Mouse (Mus musculus) cerebellum, adult 11 months (tissue): ENCODE measurements around the gene Ets1.
A peak's percentile ranks its signal among the peaks of the same experiment; 100 is the strongest.

Experiments
- DNase-seq: peaks from one replicate; pipeline ENCODE4 v3.0.0; 2022

The Ets1 gene

GRCm38 (mm10) chr9:32713106-32713505, 77.1 kb downstream of the Ets1 start:
- DNase-seq, result no peak

- DNase-seq, result no peak
Measured at GRCm38 (mm10) chr9:32713790-32714189, 77.8 kb downstream of the Ets1 start.

GRCm38 (mm10) chr9:32714487-32714886, 78.5 kb downstream of the Ets1 start:
- no peak for DNase-seq

DNA sequence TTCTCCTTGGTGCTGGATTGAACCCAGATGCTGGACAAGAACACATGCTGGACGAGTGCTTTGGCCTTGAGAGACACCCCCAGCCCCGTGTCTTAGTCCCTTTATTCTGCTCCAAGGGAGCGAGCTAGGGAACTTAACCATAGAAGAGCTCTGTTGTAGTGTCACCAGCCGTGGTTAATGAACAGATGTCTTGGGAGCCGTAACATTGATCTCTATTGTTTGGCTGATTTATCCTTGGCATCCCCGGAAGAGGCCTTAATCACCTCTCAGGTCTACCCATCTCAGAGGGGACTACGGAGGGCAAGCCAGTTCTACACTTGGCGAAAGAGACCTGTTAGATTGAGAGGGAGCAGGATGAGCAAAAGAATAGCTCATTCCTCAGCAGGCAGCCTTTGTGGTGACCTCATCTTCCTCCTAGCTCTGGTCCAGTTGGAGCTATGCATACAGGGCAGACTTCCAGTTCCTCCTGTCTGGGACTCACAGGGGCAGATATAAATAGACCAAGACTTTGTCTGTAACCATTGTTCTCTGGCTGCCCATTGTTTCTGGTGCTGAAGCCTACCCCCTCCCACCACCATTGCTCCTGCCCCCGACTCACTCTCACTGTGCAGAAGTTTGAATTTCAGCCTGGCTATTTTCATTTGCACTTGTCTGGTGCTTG, 79.9 kb downstream of the Ets1 start:
- peak; percentile 36 for DNase-seq

- no peak for DNase-seq
Measured at GRCm38 (mm10) chr9:32717268-32717920, 81.4 kb downstream of the Ets1 start.

DNA sequence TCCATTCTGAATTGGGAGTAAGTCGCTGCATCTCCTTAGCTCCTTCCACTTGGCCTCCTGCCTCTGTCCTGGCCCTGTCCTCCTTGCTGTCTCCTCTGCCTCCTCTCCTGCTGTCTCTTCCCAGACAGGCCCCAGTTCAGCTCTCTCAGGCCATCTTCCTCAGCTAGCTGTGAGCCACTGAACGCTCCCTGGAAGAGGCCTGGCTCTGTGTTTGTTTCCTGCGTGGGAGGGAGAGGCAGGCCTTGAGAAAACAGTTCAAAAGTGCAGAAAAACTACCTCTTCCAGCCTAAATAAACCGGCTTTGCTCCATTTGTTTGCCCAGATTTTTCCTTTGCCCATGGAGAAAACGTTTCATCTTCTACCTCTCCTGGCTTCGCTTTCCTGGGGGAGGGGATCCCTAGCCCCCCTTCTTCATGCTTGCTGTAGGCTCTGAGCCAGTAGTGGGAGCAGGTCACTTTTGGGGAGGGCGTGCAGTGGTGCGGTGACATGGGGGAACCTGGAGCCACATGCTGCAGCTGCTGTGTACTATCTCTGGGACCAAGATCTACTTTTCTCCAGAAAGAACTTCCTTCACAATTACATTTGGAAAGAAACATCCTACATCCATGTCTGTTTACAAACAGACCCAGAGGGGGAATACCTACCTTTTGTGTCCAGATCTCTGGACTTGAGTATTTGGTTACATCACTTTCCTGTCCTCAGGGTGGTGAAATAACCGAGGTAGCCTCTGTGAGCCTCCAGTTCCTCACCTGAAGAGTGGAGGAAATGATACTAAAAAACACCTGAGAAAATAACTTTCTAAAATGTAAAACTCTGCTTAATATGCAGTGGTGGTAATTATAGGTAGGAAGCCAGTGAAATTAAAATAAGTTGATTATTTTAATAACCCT, 82.2 kb downstream of the Ets1 start:
- no peak for DNase-seq

DNA sequence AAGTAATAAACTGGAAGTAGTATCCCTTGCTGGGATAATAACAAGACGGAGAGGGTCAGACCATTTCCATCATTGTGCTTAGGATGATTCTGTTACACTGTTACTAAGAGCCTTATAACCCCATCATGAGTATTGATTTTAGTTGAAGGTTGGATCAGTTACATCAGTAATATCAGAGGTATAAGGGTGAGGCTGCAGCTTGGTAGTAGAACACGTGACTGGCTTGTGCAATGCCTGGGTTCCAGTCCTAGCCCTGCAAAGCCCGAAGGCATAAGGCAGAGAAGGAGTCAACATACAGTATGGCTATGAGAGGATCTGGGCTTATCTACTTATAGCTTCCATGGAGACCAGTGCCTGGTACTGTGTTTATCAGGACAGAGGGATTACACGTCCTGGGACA, 82.8 kb downstream of the Ets1 start:
- no peak for DNase-seq

DNA sequence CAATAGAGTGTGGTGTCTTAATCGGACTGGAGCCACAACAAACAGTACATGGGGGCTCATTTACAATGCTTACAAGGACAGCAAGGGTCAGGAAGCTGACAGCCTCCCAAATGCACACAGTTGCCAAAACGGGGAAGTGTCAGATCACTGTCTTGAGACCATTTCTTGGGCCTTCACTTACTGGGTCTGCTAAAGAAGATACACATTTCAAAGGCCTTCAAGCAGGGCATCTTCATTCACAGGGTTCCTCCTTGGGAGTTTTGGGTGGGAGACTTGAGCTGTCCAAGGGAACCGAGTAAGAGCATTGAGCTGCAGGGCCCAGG, 83.9 kb downstream of the Ets1 start:
- no peak for DNase-seq

DNA sequence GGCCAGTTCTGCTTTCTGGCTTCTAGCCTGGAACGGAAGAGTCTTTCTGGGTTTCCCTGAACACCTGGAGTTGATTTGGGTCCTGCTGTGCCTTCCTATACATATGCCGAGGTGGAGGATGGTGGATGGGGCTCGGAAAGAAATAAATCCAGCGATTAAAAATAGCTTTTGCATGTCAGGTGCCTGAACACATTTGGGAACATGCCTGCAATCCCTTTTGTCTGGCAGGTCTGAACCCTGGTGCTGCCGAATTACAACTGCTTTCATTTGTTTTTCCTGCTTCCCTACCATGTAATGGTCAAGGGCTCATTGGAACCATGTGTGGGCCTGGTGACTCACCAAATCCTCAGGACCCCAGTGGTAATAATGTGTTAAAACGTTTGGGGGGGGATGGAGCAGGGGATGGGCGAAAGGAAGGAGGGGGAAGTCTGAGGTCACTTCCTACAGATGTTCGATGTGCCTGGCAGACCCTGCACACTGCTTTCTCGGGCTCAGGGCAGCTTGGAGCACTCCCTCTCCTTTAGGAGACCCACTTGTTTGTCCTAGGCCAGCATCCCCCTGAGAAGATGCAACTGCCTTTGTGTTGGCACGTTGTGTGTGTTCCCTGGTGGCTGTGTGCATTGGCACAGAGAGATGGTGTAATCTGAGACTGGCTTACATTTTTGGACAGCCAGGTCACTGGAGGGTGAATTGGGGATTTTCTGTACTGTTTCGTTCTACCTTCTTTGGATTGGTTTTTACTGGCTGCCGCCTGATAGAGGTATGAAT, 84.4 kb downstream of the Ets1 start:
- no peak for DNase-seq

DNA sequence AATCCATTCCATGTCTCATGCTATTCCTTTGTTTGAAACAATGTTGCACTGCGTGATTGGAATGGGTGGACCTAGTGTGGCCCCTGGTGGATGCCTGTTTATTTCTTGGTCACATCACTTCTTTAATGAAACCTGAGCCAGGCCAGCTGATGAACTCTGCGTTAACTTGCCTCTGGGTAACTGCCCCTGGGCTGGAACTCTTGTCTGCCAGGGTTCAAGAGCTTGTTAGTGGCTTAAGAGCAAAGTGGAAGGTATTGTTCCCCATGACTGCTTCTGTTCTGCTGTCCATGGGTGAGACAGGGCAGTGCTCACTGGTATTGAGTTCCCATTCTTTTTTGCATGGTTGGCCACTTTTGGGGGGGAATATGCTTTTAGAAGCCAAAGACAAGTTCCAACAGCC, 85.1 kb downstream of the Ets1 start:
- no peak for DNase-seq

DNA sequence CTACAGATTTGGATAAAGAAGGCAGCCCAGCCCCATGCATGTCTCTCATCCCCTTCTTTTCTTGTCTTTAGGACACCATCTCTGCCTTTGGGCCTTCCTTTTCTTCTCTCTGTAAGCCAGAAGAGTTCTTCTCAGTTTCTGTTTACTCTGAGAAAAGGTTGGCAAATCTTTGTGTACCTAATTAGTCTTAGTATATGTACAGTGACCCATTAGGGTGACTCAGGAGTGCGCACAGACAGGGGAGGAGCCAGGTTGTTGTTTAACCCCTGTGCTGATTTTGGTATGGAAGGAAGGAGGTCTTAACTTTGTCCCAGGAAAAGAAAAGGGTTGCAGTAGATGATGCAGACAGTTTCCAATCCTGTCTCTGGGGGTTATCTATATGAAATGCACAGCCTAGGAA, 86.2 kb downstream of the Ets1 start:
- no peak for DNase-seq

- no peak for DNase-seq
Measured at GRCm38 (mm10) chr9:32722969-32723368, 86.9 kb downstream of the Ets1 start.

DNA sequence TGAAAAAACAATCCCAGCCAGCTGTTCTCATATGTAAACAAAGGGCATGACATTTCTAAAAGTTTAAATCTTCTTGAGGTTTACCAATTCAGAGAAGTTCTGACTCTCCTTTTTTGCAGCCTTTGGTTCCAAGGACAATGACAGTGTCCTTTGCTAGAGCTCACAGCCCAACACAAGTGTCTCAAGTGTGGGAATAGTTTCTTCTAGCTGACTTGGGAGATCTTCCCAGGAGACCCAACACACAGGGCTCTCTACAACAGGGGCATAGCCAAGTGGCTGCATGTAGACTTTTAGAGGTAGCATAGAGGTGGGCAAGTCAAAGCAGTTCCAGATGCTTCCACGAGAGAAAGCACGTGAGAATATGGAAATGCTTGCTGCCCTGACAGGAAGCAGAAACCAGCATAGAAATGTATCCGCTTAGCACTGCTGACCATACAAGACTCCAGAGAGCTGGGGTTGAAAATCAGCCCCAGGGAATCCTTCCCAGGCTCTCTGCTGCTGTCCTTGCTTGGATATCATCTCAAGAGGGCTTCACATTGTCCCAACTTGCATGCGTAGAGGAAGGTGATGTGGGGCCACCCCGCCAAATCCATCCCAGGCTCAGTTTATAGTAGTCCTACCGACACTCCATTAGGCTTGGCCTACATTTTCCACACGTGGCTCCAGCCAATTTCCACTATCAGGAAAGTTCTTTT, 88.3 kb downstream of the Ets1 start:
- no peak for DNase-seq

DNA sequence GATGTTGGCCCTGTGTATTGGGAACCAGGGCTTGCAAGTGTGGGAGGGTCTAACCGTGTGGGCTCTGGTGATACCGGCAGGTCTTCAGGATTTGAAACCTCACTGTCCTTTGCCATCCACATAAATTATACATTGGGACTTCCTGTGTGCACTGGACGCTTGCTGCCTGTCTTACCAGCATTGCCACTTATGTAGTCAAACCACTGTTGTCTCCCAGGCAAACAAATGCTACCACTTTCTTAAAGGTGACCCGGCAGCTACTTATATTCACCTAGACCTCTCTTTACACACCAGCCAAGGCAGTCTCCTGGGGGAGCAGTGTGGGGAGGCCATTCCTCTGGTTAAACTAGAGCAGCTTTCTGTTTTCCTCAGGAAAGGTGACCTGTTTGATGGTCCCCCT, 89.9 kb downstream of the Ets1 start:
- no peak for DNase-seq

- DNase-seq, result no peak
Measured at GRCm38 (mm10) chr9:32726595-32726994, 90.6 kb downstream of the Ets1 start.

DNA sequence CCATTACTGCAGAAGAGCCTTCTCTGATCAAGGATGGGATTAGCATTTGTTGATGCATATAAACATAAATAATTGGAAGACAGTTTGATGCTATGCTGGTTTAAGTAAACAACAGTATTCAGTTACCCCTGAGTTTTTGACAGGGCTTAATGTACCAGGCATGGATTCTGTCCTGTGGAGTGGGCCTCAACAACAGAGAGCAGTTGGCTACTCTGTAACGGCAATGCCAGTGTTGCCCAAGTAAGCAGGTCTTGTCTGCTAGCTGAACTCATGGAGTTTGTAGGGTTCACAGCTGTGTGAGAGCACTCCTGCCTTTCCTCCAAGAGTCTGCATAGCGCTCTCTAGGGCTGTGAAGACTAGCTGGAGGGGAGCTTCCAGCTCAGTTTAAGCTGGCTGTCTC, 91.0 kb downstream of the Ets1 start:
- no peak for DNase-seq

DNA sequence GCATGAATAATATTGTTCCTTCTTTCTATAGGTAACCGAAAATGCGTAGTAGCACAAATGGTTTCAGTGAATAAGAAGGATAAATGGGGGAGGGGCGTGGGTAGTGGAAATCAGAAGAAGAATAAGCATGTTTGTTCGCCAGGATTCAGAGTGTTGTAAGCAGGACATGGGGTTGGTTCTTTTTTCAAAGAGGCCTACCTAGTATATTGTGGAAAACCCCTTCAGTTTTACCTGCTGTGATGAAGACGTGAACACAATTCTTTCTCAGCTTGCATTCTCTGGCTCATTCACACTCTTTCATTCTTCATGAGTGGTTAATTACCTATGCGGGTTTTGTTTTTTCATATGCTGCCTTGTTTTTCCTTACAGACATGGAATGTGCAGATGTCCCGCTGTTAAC, 92.3 kb downstream of the Ets1 start:
- no peak for DNase-seq

DNA sequence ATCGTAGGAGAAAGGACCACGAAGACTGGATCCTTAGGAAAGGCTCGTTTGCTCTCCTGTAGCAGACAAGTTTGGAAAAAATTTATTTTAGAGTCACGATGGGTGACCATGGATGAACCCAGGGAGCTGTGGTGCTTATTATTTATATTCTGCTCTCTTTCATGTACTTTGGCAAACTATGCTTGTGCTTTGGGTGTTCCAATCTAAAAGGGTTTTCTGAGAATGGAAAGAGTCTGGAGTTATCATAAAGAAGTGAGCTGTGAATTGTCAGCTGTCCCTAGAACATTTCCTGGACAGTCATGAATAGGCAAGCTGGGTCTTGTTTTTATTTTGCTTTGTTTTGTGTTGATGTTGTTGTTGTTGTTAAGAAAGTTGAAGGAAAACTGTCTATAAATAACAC, 92.8 kb downstream of the Ets1 start:
- no peak for DNase-seq

DNA sequence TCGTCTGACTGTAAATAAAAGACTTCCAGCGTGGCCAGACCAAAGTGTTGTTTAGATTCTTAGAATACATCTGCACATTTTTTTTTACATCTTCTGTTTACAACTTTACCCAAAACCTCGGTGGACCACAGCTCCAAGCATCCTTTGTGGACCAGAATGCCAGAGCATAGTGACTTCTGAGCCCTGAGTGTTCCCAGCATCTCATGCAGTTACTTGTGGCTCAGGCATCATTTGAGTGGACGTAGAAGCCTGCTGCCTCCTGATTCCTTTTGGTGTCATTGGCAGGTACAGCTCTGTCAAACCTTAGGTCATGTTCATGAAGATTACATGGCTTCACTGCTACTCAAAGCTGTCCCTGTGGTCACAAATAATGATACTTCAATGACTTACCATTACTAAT, 93.2 kb downstream of the Ets1 start:
- DNase-seq, result no peak

DNA sequence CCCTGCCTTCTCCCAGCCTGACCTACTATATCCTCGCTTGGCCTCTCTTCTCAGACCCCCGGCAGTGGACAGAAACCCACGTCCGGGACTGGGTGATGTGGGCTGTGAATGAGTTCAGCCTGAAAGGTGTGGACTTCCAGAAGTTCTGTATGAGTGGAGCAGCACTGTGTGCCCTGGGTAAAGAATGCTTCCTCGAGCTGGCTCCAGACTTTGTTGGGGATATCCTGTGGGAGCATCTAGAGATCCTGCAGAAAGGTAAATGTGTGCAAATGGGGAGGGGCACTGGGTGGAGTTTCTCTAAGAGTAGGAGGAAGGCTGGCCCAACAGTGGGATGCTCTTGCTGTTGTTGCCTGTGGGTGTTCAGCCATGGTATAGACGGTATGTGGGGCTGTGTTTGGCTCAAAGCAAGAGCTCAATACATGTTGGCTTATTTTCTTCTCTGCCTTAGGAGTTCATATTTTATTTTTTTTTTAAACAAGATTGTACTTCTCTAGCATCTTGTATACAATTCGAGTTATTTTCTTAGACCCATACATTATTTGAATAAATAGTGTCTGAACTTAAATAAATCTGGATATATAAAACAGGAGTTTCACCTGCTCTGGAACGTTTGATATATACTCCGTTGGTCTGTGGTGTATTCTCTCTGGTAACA, 94.1 kb downstream of the Ets1 start:
- no peak for DNase-seq

- no peak for DNase-seq
Measured at GRCm38 (mm10) chr9:32730656-32731590, 94.9 kb downstream of the Ets1 start.
